ENCODE assay signal across 8 mouse cellular contexts in the genomic region with DNA sequence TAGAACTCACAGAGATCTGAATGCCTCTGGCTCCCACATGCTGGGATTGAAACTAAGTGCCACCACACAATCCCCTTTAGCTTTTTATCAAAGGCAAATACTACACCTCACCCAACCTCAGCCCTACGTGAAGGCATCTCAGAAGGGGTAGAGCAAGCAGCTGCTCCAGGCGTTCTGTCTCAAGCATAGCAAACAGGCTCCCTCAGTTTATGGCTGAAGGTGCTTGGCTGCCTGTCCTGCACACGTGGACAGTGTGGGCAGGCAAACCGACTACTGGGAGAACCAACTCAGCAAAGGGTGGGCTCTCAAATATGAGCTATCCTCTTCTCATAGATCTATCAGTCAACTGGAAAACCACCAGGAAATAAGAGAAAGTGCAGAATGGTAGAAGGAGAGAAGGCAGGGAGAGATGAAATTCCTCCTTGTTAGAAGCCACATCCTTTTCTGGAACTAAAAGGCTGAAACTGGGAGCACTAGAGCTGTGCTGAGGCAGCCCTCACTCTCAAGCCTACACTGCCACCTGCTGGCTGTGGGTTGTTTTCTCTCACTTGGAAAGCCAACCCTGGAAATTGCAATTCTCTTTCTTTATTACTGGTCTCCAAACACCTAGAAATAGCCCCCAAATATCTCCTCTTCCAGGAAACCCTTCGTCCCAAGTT. TPM values are rescaled to one million over a fixed set of nuclear protein-coding genes. Genes with fewer than 3 reads are reported as not detected.
A peak's percentile ranks its signal among the peaks of the same experiment; 100 is the strongest.
DNase-seq lines count a peak whose midpoint lies in the region; ATAC-seq and TF ChIP-seq lines count a peak whose summit lies in the region.

No protein-coding gene starts in this region.

- 70% methylated on average over 5 of the region's 5 CpGs for WGBS in limb, embryonic 11.5 days

- H3K9me3 ChIP-seq in limb, embryonic 11.5 days (ENCODE audit: control insufficient read depth, low read length), result no peaks in the 10 kb centered on the region

- no peaks in the 10 kb centered on the region for H3K79me2 ChIP-seq in C2C12 (ENCODE audit: control insufficient read depth, insufficient read depth)

- no peak overlapping the region for H3K4me3 ChIP-seq in C2C12 (ENCODE audit: insufficient read depth, poor library complexity, severe bottlenecking)
- H3K4me3 ChIP-seq in limb, embryonic 11.5 days (ENCODE audit: low read depth, low read length), result no peak overlapping the region

- H3K9ac ChIP-seq in limb, embryonic 11.5 days (ENCODE audit: low read length), result no peak overlapping the region

- DNase-seq in ZHBTc4 (ENCODE audit: low read depth, low spot score), result peak; percentile 78
- peak; percentile 64 to 67 for DNase-seq in cerebellum, postnatal 36 days
- DNase-seq in gastrocnemius, postnatal 10 days, result peak; percentile 82
- DNase-seq in kidney, adult 8-10 months, result peak; percentile 57 to 76
- peak; percentile 82 for DNase-seq in limb, embryonic 11.5 days (ENCODE audit: low spot score)
- peak; percentile 58 for DNase-seq in naive thymus-derived CD4-positive, alpha-beta T cell, adult 2 months (ENCODE audit: low read depth)
- DNase-seq in testis, postnatal 10 days (ENCODE audit: low spot score), result peak; percentile 90

- TF ChIP-seq CTCF in C2C12 (IDR thresholded peaks at IDR 0.05; ENCODE audit: control insufficient read depth, insufficient read depth, insufficient read length), result peak; percentile 44

- H3K4me2 ChIP-seq in limb, embryonic 11.5 days (ENCODE audit: low read depth, severe bottlenecking), result no peak overlapping the region

- no peak for ATAC-seq in limb, embryonic 11.5 days (ENCODE audit: insufficient number of reproducible peaks, low FRiP score, low TSS enrichment, low read depth)

- no peaks in the 10 kb centered on the region for H3K79me3 ChIP-seq in C2C12 (ENCODE audit: low read depth)

- no peaks in the 10 kb centered on the region for H3K4me1 ChIP-seq in limb, embryonic 11.5 days (ENCODE audit: control insufficient read depth, insufficient read depth, low read length)

- H3ac ChIP-seq in C2C12 (ENCODE audit: control insufficient read depth, insufficient read length, low read depth), result no peak overlapping the region

- no peaks in the 10 kb centered on the region for H3K27me3 ChIP-seq in C2C12 (ENCODE audit: control insufficient read depth, insufficient read depth, insufficient read length)
- H3K27me3 ChIP-seq in limb, embryonic 11.5 days (ENCODE audit: control insufficient read depth, insufficient read depth, low read length), result no peaks in the 10 kb centered on the region

- peaks cover 40% of the 10 kb centered on the region for H3K36me3 ChIP-seq in C2C12 (ENCODE audit: control insufficient read depth, insufficient read depth)
- H3K36me3 ChIP-seq in limb, embryonic 11.5 days (ENCODE audit: control insufficient read depth, insufficient read depth, low read length), result no peaks in the 10 kb centered on the region

- H3K27ac ChIP-seq in limb, embryonic 11.5 days (replicated peaks; ENCODE audit: low read depth, low read length), result no peak overlapping the region

TF ChIP-seq in C2C12, 6 proteins besides CTCF, POLR2A, EP300 and RAD21:
- TF ChIP-seq MYOD1 (IDR thresholded peaks at IDR 0.05; ENCODE audit: control insufficient read depth, insufficient read length, low read depth) (no peak), USF1 (IDR thresholded peaks at IDR 0.05; ENCODE audit: low read depth) (no peak)
TF ChIP-seq in C2C12: peak in this region for 0.

RNA-seq across cellular contexts. Expression of gene Cyp2c70, which starts 38.1 kb away (rescaled TPM):
- polyA plus RNA-seq in C2C12 (2012; fragmentation: generic; extraction: Trizol), result not detected
- under 1 TPM; 0.26 to 0.34 TPM for total RNA-seq in gastrocnemius, postnatal 10 days (2021)
- not detected in 2 replicates for polyA plus RNA-seq in limb, embryonic 11.5 days (2014; fragmentation: Nextera tagmentation; extraction: Ambion mirVana)

RNA-seq across cellular contexts. Expression of gene Pdlim1, which starts 46.4 kb away (rescaled TPM):
- polyA plus RNA-seq in C2C12 (2012; fragmentation: generic; extraction: Trizol), result 198 TPM
- total RNA-seq in gastrocnemius, postnatal 10 days (2021), result 100 to 1,000 TPM; 156 to 157 TPM
- polyA plus RNA-seq in limb, embryonic 11.5 days (2014; fragmentation: Nextera tagmentation; extraction: Ambion mirVana), result 68.5 and 84.1 TPM in 2 replicates
